Mouse (Mus musculus) heart, postnatal 14 days (tissue): ENCODE data around the gene Alad. TPM values are rescaled to one million over a fixed set of nuclear protein-coding genes. Genes with fewer than 3 reads are reported as not detected.

Source experiments
- DNase-seq, 2 experiments: peaks; one replicate each; pipeline ENCODE4 v3.0.0; 2021 to 2022
- intact Hi-C: fragments of 180-260 bp; cut with DNase I; formaldehyde crosslinking; loops from one replicate; pipeline ENCODE4 v1.15.1; 2025
- total RNA-seq, 2 experiments: library from RNA; stranded (reverse); gene quantifications; 2 replicates each; pipeline ENCODE4 v1.2.3; 2021

Gene Alad
- total RNA-seq, 2 experiments from 2014 or later: 46.5 to 47.9 TPM

- intact Hi-C loops: loop anchor here (2.0 to 5.0 kb wide), 2 partner anchors 16 to 111 kb away; partner anchors contain the start of genes Cdc26, Hdhd3 and Prpf4
- DNase-seq: peak in 1 of 2 experiments; percentile 59
Observed at GRCm38 (mm10) chr4:62518416-62519121, 1.1 kb downstream of the Alad start.

GRCm38 (mm10) chr4:62517538-62518415 lies 1.9 kb downstream of the Alad start:
- DNase-seq: no peak
- intact Hi-C loops: loop anchor here (2.0 to 5.0 kb wide), 2 partner anchors 15 to 110 kb away; partner anchors contain the start of genes Cdc26, Hdhd3 and Prpf4

GRCm38 (mm10) chr4:62517046-62517445 lies 2.7 kb downstream of the Alad start:
- DNase-seq: no peak
- intact Hi-C loops: loop anchor here (5.0 kb wide), 1 partner anchor 110 kb away; the partner anchor contains the start of genes Cdc26 and Prpf4

- DNase-seq: no peak
- intact Hi-C loops: loop anchor here (5.0 kb wide), 1 partner anchor 109 kb away; the partner anchor contains the start of genes Cdc26 and Prpf4
Observed at GRCm38 (mm10) chr4:62516579-62516978, 3.1 kb downstream of the Alad start.

- intact Hi-C loops: loop anchor here (5.0 kb wide), 1 partner anchor 109 kb away; the partner anchor contains the start of genes Cdc26 and Prpf4
- DNase-seq: peak; percentile 64 to 67
Observed at GRCm38 (mm10) chr4:62516079-62516478, 3.6 kb downstream of the Alad start.

- intact Hi-C loops: loop anchor here (5.0 kb wide), 1 partner anchor 108 kb away; the partner anchor contains the start of genes Cdc26 and Prpf4
- DNase-seq: no peak
Observed at GRCm38 (mm10) chr4:62515490-62515889, 4.2 kb downstream of the Alad start.

GRCm38 (mm10) chr4:62514995-62515394 lies 4.7 kb downstream of the Alad start:
- intact Hi-C loops: loop anchor here (5.0 kb wide), 1 partner anchor 108 kb away; the partner anchor contains the start of genes Cdc26 and Prpf4
- DNase-seq: no peak

GRCm38 (mm10) chr4:62513998-62514506 lies 5.7 kb downstream of the Alad start:
- intact Hi-C loops: no loop called here
- DNase-seq: no peak

GRCm38 (mm10) chr4:62509946-62510345 lies 9.8 kb downstream of the Alad start:
- DNase-seq: no peak
- intact Hi-C loops: loop anchor here (5.0 kb wide), 2 partner anchors 53 to 163 kb away; no protein-coding TSS in a partner anchor

GRCm38 (mm10) chr4:62508839-62509238 lies 10.9 kb downstream of the Alad start:
- no peak for DNase-seq
- intact Hi-C loops: loop anchor here (5.0 kb wide), 2 partner anchors 52 to 162 kb away; no protein-coding TSS in a partner anchor

- intact Hi-C loops: loop anchor here (5.0 kb wide), 2 partner anchors 49 to 159 kb away; no protein-coding TSS in a partner anchor
- DNase-seq: peak; percentile 37 to 43
Observed at GRCm38 (mm10) chr4:62506798-62507197, 12.9 kb downstream of the Alad start.

- DNase-seq: no peak
- intact Hi-C loops: loop anchor here (5.0 kb wide), 2 partner anchors 49 to 159 kb away; no protein-coding TSS in a partner anchor
Observed at GRCm38 (mm10) chr4:62505991-62506390, 13.7 kb downstream of the Alad start.

- DNase-seq: no peak
- intact Hi-C loops: loop anchor here (2.0 to 5.0 kb wide), 2 partner anchors 15 to 96 kb away; partner anchors contain the start of genes Alad, Cdc26 and Prpf4
Observed at GRCm38 (mm10) chr4:62503374-62503970, 16.2 kb downstream of the Alad start, which contains the start of gene Hdhd3. Gene Hdhd3 (minus strand): TSS chr4:62503467.

GRCm38 (mm10) chr4:62502969-62503368 lies 16.7 kb downstream of the Alad start:
- no peak for DNase-seq
- intact Hi-C loops: loop anchor here (2.0 to 5.0 kb wide), 2 partner anchors 16 to 96 kb away; partner anchors contain the start of genes Alad, Cdc26 and Prpf4

GRCm38 (mm10) chr4:62501964-62502732 lies 17.6 kb downstream of the Alad start:
- peak; percentile 88 to 93 for DNase-seq
- intact Hi-C loops: loop anchor here (2.0 to 5.0 kb wide), 2 partner anchors 17 to 95 kb away; partner anchors contain the start of genes Alad, Cdc26 and Prpf4

GRCm38 (mm10) chr4:62501534-62501933 lies 18.2 kb downstream of the Alad start:
- intact Hi-C loops: loop anchor here (5.0 kb wide), 1 partner anchor 94 kb away; the partner anchor contains the start of genes Cdc26 and Prpf4

GRCm38 (mm10) chr4:62500799-62501198 lies 18.9 kb downstream of the Alad start:
- intact Hi-C loops: loop anchor here (5.0 kb wide), 1 partner anchor 93 kb away; the partner anchor contains the start of genes Cdc26 and Prpf4
- no peak for DNase-seq

More at GRCm38 (mm10) chr4:62501534-62501933, 18.2 kb downstream of the Alad start:
- DNase-seq: no peak

- DNase-seq: peak; percentile 56 to 58
- intact Hi-C loops: no loop called here
Observed at GRCm38 (mm10) chr4:62496815-62497214, 22.9 kb downstream of the Alad start.
